Mouse (Mus musculus) kidney, postnatal 0 days (tissue): ENCODE results near the gene Lpp. TPM values are rescaled to one million over a fixed set of nuclear protein-coding genes. Genes with fewer than 3 reads are reported as not detected.

Source experiments
- ATAC-seq: fragments of 200-750 bp; cut with Nextera tagmentation; replicated peaks from 2 replicates; pipeline ENCODE4 v1.8.0; 2017; ENCODE audit warnings: low read depth, moderate number of reproducible peaks, moderate TSS enrichment, moderate library complexity; ENCODE audit not compliant: low FRiP score
- DNase-seq: peaks from one replicate; pipeline ENCODE4 v3.0.0-alpha.2; 2016; ENCODE audit warnings: low spot score
- H3K27ac ChIP-seq: fragments of 300-500 bp; sonication (generic); 2 replicates; pipeline ENCODE4 v1.5.1; 2014; ENCODE audit warnings: mild to moderate bottlenecking
- H3K27me3 ChIP-seq: fragments of 300-500 bp; sonication (generic); 2 replicates; pipeline ENCODE4 v1.6.1; 2014; ENCODE audit warnings: low read length, mixed read lengths; ENCODE audit not compliant: insufficient read depth
- H3K36me3 ChIP-seq: fragments of 300-500 bp; sonication (generic); 2 replicates; pipeline ENCODE4 v1.6.1; 2014; ENCODE audit warnings: low read length, mixed read lengths; ENCODE audit not compliant: insufficient read depth
- H3K4me1 ChIP-seq: fragments of 300-500 bp; sonication (generic); replicated peaks from 2 replicates; pipeline ENCODE4 v1.6.1; 2014; ENCODE audit warnings: antibody characterized with exemption, low read length, mixed read lengths; ENCODE audit not compliant: insufficient read depth
- H3K4me2 ChIP-seq: fragments of 300-500 bp; sonication (generic); 2 replicates; pipeline ENCODE4 v1.6.1; 2014; ENCODE audit warnings: mild to moderate bottlenecking, low read length, moderate library complexity, mixed read lengths
- H3K4me3 ChIP-seq: fragments of 300-500 bp; sonication (generic); replicated peaks from 2 replicates; pipeline ENCODE4 v1.5.1; 2014; ENCODE audit warnings: low read depth, low read length
- H3K9ac ChIP-seq: fragments of 300-500 bp; sonication (generic); 2 replicates; pipeline ENCODE4 v1.6.1; 2014; ENCODE audit warnings: low read depth, low read length
- H3K9me3 ChIP-seq: fragments of 300-500 bp; sonication (generic); replicated peaks from 2 replicates; pipeline ENCODE4 v1.6.1; 2016; ENCODE audit warnings: low read length, inconsistent platforms, mixed read lengths
- CTCF ChIP-seq: IDR thresholded peaks from 2 replicates; pipeline ENCODE4 v1.5.1; 2016; ENCODE audit warnings: antibody characterized with exemption, low read depth, mild to moderate bottlenecking, moderate library complexity
- WGBS: fragments of 180-500 bp; shearing (Covaris S2); extraction: QIAGEN DNeasy Blood & Tissue Kit; methylation state at CpG from one replicate; pipeline ENCODE4 v1.1.7; 2014; 5-methylcytosine and 5-hydroxymethylcytosine counted together
- polyA plus RNA-seq: library from polyadenylated mRNA; unstranded; fragments of >200 nt; fragmentation: Nextera tagmentation; extraction: Ambion mirVana; gene quantifications from 2 replicates; pipeline ENCODE4 v1.2.1, GENCODE M21; 2015

The Lpp gene
- polyA plus RNA-seq, 1 experiment from 2014 or later: 32.9 TPM

GRCm38 (mm10) chr16:24830939-24831338 is 437.6 kb downstream of the Lpp start:
- Histone ChIP-seq H3K27me3 (no peaks in the 10 kb centered on the region), H3K4me3 (no peak overlapping the region), H3K27ac (no peak overlapping the region), H3K4me1 (no peaks in the 10 kb centered on the region), H3K9me3 (no peaks in the 10 kb centered on the region), H3K9ac (no peak overlapping the region), H3K4me2 (no peak overlapping the region), H3K36me3 (no peaks in the 10 kb centered on the region)
- no peak for DNase-seq
- no peak for TF ChIP-seq CTCF
- WGBS: 51% methylated on average over 7 of the region's 7 CpGs
- no peak for ATAC-seq

DNA sequence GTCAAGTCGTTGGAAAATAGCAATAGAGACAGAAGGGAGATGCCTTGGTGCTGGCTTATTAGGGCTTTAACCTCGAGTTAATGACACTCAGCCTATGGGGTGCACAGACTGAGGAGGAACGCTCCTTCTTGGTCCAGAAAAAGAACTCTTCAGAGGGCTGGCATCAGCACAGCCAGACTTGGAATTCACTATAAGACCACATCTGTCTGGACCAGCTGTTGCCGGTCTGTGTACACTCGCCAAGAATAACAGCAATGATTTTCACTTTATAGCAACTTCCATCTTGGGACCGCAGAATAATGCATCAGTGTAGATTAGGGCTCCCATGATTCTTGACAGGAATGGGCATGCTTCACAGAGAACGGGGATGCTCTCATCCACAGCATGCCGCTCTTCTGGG is 439.9 kb downstream of the Lpp start:
- WGBS: 56% methylated on average over 8 of the region's 8 CpGs
- H3K4me2 ChIP-seq: no peak overlapping the region
- H3K27ac ChIP-seq: no peak overlapping the region
- no peaks in the 10 kb centered on the region for H3K27me3 ChIP-seq
- H3K4me3 ChIP-seq: no peak overlapping the region
- DNase-seq (peak; percentile 66), ATAC-seq (no peak)
- no peak overlapping the region for H3K9ac ChIP-seq
- H3K36me3 ChIP-seq: no peaks in the 10 kb centered on the region
- TF ChIP-seq CTCF: no peak
- no peaks in the 10 kb centered on the region for H3K4me1 ChIP-seq
- H3K9me3 ChIP-seq: no peaks in the 10 kb centered on the region

DNA sequence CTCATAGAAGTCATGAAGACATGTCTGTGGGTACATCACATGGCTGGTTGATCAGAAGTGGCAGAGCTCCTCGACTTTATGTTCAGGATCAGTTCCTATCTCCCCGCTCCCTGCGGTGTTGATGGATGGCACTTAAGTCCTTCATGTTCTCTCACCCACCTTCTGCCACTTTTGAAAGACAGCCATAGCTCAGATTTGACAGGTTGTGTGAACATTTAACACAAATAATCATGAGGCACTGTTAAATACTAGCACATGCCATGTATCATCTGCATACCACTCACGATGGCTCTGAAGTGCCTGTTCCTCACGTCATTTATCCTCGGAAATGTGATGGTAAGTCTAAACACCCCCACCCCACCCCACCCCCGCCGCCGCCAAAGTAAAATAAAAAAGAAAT is 441.2 kb downstream of the Lpp start:
- Histone ChIP-seq H3K4me3 (no peak overlapping the region), H3K9me3 (no peaks in the 10 kb centered on the region), H3K27ac (no peak overlapping the region), H3K9ac (no peak overlapping the region), H3K27me3 (no peaks in the 10 kb centered on the region), H3K4me2 (no peak overlapping the region), H3K36me3 (no peaks in the 10 kb centered on the region), H3K4me1 (no peaks in the 10 kb centered on the region)
- no peak for DNase-seq
- WGBS: 88% methylated on average over 9 of the region's 9 CpGs
- ATAC-seq: no peak
- no peak for TF ChIP-seq CTCF

DNA sequence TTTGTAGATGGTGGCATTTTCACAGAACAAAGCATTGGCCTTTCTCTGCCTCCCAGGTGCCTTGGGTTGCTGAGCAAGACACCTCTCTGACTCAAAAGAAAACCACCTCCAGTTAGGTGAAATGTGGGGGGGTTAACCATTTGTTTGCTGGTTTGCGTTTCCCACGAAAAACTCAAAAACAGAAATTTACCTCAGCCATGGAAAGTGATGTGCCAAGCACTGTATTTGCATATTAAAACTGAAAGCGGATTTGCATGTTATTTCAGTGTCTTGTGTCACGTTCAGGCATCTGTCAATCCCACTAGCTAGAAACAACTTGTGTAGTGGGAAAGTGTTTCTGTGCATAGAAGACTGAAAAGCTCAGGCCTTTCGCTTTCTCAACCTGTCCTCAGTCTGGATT is 443.2 kb downstream of the Lpp start:
- Histone ChIP-seq H3K27me3 (no peaks in the 10 kb centered on the region), H3K36me3 (no peaks in the 10 kb centered on the region), H3K27ac (no peak overlapping the region), H3K9ac (no peak overlapping the region), H3K4me2 (no peak overlapping the region), H3K9me3 (no peaks in the 10 kb centered on the region), H3K4me3 (no peak overlapping the region), H3K4me1 (no peaks in the 10 kb centered on the region)
- ATAC-seq (no peak), DNase-seq (no peak)
- no peak for TF ChIP-seq CTCF
- WGBS: 89% methylated on average over 5 of the region's 5 CpGs

DNA sequence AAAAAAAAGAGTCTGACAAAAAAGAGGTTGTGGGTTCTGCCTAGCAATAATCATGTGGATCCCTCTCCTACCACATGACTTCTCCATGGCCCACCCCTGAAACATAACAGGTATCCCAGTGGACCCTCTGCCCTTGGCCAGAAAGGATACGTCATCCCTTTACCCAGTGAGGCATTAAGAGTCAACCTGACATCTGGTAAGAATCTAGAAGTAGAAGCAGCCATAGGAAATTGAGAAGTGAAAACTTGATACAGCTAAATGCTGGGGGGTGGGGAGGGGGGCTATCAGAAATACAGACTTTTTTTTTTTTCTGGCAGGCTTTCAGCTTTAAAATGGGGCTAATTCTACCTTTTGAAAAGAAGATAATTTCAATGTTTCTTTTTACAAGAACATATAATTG is 445.7 kb downstream of the Lpp start:
- Histone ChIP-seq H3K36me3 (no peaks in the 10 kb centered on the region), H3K9ac (no peak overlapping the region), H3K27ac (no peak overlapping the region), H3K4me1 (no peaks in the 10 kb centered on the region), H3K4me2 (no peak overlapping the region), H3K27me3 (no peaks in the 10 kb centered on the region), H3K4me3 (no peak overlapping the region), H3K9me3 (no peaks in the 10 kb centered on the region)
- no peak for TF ChIP-seq CTCF
- WGBS: 69% methylated on average over 1 of the region's 1 CpGs
- ATAC-seq: no peak
- DNase-seq: no peak

DNA sequence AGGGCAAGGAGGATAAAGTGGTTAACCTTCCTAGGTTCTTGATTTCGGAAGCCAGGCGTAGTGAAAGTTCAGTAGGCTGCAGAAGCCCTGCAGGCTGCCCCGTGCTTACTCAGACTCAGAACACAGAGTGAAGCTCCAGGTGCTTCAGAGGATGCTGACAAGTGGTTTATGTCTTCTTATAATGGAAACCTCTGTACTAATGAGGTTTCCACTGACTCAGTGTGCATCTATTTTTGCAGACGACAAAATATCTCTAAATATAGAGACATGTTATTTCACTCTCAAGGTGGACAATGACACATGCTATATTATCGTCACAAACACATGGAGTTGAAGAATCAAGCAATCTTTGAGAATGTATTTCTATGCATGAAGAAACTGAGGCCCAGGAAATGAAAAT is 446.8 kb downstream of the Lpp start:
- 90% methylated on average over 5 of the region's 5 CpGs for WGBS

GRCm38 (mm10) chr16:24846141-24846540 is 452.8 kb downstream of the Lpp start:
- H3K27me3 ChIP-seq: no peaks in the 10 kb centered on the region
- DNase-seq (no peak), ATAC-seq (no peak)
- no peak overlapping the region for H3K9ac ChIP-seq
- no peak for TF ChIP-seq CTCF
- H3K4me2 ChIP-seq: no peak overlapping the region
- H3K4me3 ChIP-seq: no peak overlapping the region
- no peaks in the 10 kb centered on the region for H3K36me3 ChIP-seq
- H3K27ac ChIP-seq: no peak overlapping the region
- no peaks in the 10 kb centered on the region for H3K4me1 ChIP-seq
- no peaks in the 10 kb centered on the region for H3K9me3 ChIP-seq
- 56% methylated on average over 1 of the region's 1 CpGs for WGBS

More for the DNA sequence above, 446.8 kb downstream of the Lpp start:
- DNase-seq (no peak), ATAC-seq (no peak)
- Histone ChIP-seq H3K4me1 (no peaks in the 10 kb centered on the region), H3K9me3 (no peaks in the 10 kb centered on the region), H3K9ac (no peak overlapping the region), H3K36me3 (no peaks in the 10 kb centered on the region), H3K27me3 (no peaks in the 10 kb centered on the region), H3K4me2 (no peak overlapping the region), H3K27ac (no peak overlapping the region), H3K4me3 (no peak overlapping the region)
- no peak for TF ChIP-seq CTCF
